ENCODE assay signal across 9 mouse cellular contexts in the genomic region with DNA sequence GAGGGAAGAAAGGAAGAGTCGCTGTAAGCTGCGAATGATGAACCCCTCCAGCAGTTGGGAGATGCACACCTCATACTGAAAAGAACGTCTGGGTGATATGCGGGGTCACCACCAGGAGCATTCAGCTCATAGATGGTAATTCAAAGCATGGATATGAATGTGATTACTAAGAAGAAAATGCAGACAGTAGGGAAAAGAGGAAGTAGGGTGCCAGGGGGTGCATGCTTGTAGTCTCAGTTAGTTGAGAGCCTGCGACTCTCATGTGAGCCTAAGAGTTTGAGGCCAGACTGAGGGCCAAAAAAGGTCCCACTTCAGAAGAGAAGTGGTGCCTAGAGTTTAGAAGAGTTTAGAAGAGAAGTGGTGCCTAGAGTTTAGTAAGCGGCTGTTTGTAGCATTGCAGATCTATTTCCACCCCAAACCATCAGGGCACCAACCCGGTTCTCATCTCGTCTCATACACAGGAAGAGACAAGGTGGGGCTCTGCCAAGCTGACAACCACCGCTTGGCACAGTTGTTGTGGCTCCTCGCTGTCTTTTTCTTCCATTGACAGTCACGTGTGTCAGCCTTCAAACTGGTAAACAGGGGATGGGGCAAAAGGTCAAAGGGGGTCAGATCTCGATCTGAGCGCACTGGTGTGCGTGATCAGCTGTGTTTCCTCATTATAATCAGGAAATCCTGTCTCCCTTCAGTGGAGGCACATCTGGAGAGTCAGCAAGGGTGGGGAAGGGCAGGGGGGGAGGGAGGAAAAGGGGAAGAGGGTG. TPM values are rescaled to one million over a fixed set of nuclear protein-coding genes. Genes with fewer than 3 reads are reported as not detected.
DNase-seq lines count a peak whose midpoint lies in the region; ATAC-seq and TF ChIP-seq lines count a peak whose summit lies in the region.
"Had no signal": no experiment of that assay in that cellular context is flagged by ENCODE, and none has a peak within 500 bp of the region (broad histone marks: within the 10 kb centered on the region; RNA-seq: fewer than 3 reads in every experiment).

No protein-coding gene starts in this region.

- peak overlapping the region; percentile 100 for H3K27ac ChIP-seq in bone marrow macrophage, adult 2 months (ENCODE audit: insufficient read depth, low read depth, low read length)
- H3K27ac ChIP-seq in hindbrain, embryonic 12.5 days, result no peak overlapping the region
- H3K27ac ChIP-seq: hindbrain, embryonic 15.5 days had no signal

- no peak overlapping the region for H3K9ac ChIP-seq in hindbrain, embryonic 12.5 days
- H3K9ac ChIP-seq: hindbrain, embryonic 15.5 days had no signal

- DNase-seq in CD4-positive, CD25-positive, alpha-beta regulatory T cell, adult 2 months (ENCODE audit: low read depth, low spot score), result peak; percentile 90
- DNase-seq in kidney, postnatal 25 days, result peak; percentile 34 to 71
- DNase-seq in naive thymus-derived CD4-positive, alpha-beta T cell, adult 2 months (ENCODE audit: low read depth), result peak; percentile 94
- DNase-seq in left cerebral cortex, adult 8-10 months (ENCODE audit: low spot score in 2 of 2), result no peak
- DNase-seq in layer of hippocampus, postnatal 10 days (ENCODE audit: low spot score in 2 of 2), result no peak
- DNase-seq in testis, postnatal 14 days (ENCODE audit: low spot score), result no peak

- peaks cover 39% of the 10 kb centered on the region for H3K4me1 ChIP-seq in bone marrow macrophage, adult 2 months (ENCODE audit: control insufficient read depth, insufficient read depth, low read length)
- no peaks in the 10 kb centered on the region for H3K4me1 ChIP-seq in hindbrain, embryonic 12.5 days
- H3K4me1 ChIP-seq: hindbrain, embryonic 15.5 days had no signal

- ATAC-seq in hindbrain, embryonic 12.5 days (ENCODE audit: low FRiP score), result no peak

- TF ChIP-seq CTCF in bone marrow macrophage, adult 2 months (IDR thresholded peaks at IDR 0.05; ENCODE audit: low read depth, low read length), result no peak

- no peaks in the 10 kb centered on the region for H3K9me3 ChIP-seq in hindbrain, embryonic 12.5 days (replicated peaks)
- H3K9me3 ChIP-seq: hindbrain, embryonic 15.5 days had no signal

- no peaks in the 10 kb centered on the region for H3K27me3 ChIP-seq in hindbrain, embryonic 12.5 days
- H3K27me3 ChIP-seq: hindbrain, embryonic 15.5 days had no signal

- peak overlapping the region; percentile 38 for H3K4me3 ChIP-seq in bone marrow macrophage, adult 2 months (ENCODE audit: insufficient read depth, low read length)
- H3K4me3 ChIP-seq in hindbrain, embryonic 12.5 days, result no peak overlapping the region
- H3K4me3 ChIP-seq: hindbrain, embryonic 15.5 days had no signal

- no peak for TF ChIP-seq POLR2A in bone marrow macrophage, adult 2 months (IDR thresholded peaks at IDR 0.05; ENCODE audit: borderline replicate concordance, low read depth, low read length)

- 73% methylated on average over 14 of the region's 14 CpGs for WGBS in hindbrain, embryonic 12.5 days

- no peaks in the 10 kb centered on the region for H3K36me3 ChIP-seq in hindbrain, embryonic 12.5 days
- H3K36me3 ChIP-seq: hindbrain, embryonic 15.5 days had no signal

- H3K4me2 ChIP-seq in hindbrain, embryonic 12.5 days (replicated peaks), result no peak overlapping the region
- H3K4me2 ChIP-seq: hindbrain, embryonic 15.5 days had no signal

RNA-seq across cellular contexts. Expression of gene S1pr1, which starts 32.4 kb away (rescaled TPM):
- 48.7 and 58.0 TPM in 2 replicates for polyA plus RNA-seq in bone marrow macrophage, adult 2 months (2012; ENCODE audit: insufficient read depth, insufficient read length, missing spikeins)
- 17.1 and 22.5 TPM in 2 replicates for polyA plus RNA-seq in hindbrain, embryonic 12.5 days (2016; fragmentation: Nextera tagmentation; extraction: Ambion mirVana)
- 100 to 1,000 TPM in 3 of 4 experiments, 10 to 100 TPM in 1; 85.9 to 113 (median 105) TPM for total RNA-seq in left cerebral cortex, adult 8-10 months (2022)
- total RNA-seq in layer of hippocampus, postnatal 10 days (2021), result 10 to 100 TPM; 61.7 to 62.3 TPM

Comparison
In these comparisons a context has a peak if more than half of its experiments do, and no peak if none do; other contexts are left out.
1. DNase-seq: peak in CD4-positive, CD25-positive, alpha-beta regulatory T cell, adult 2 months (single experiment), kidney, postnatal 25 days (2 of 2) and naive thymus-derived CD4-positive, alpha-beta T cell, adult 2 months (single experiment); none in left cerebral cortex, adult 8-10 months (0 of 2), layer of hippocampus, postnatal 10 days (0 of 2) and testis, postnatal 14 days (single experiment).